Mouse (Mus musculus): Measurements from ENCODE around the gene Slc6a16.
A peak's percentile ranks its signal among the peaks of the same experiment; 100 is the strongest.

Slc6a16 gene

GRCm38 (mm10) chr7:45216442-45217183 is 24.3 kb upstream of the Slc6a16 start:
- DNase-seq (ENCODE audit: low read depth, low spot score), result peak; percentile 95

GRCm38 (mm10) chr7:45221680-45222079 is 19.2 kb upstream of the Slc6a16 start:
- no peak for DNase-seq (ENCODE audit: low read depth, low spot score)

GRCm38 (mm10) chr7:45224826-45225225 is 16.1 kb upstream of the Slc6a16 start:
- no peak for DNase-seq (ENCODE audit: low read depth, low spot score)

GRCm38 (mm10) chr7:45226421-45226820 is 14.5 kb upstream of the Slc6a16 start:
- no peak for DNase-seq (ENCODE audit: low read depth, low spot score)

- no peak for DNase-seq (ENCODE audit: low read depth, low spot score)
Observed at GRCm38 (mm10) chr7:45228548-45228947, 12.3 kb upstream of the Slc6a16 start.

- DNase-seq (ENCODE audit: low read depth, low spot score), result no peak
Observed at GRCm38 (mm10) chr7:45229046-45229445, 11.8 kb upstream of the Slc6a16 start.

- DNase-seq (ENCODE audit: low read depth, low spot score), result no peak
Observed at GRCm38 (mm10) chr7:45229459-45230203, 11.3 kb upstream of the Slc6a16 start.

GRCm38 (mm10) chr7:45231192-45231591 is 9.7 kb upstream of the Slc6a16 start:
- DNase-seq (ENCODE audit: low read depth, low spot score), result no peak

- no peak for DNase-seq (ENCODE audit: low read depth, low spot score)
Observed at GRCm38 (mm10) chr7:45231941-45232340, 8.9 kb upstream of the Slc6a16 start.

- DNase-seq (ENCODE audit: low read depth, low spot score), result no peak
Observed at GRCm38 (mm10) chr7:45232716-45233465, 8.0 kb upstream of the Slc6a16 start.

- DNase-seq (ENCODE audit: low read depth, low spot score), result no peak
Observed at GRCm38 (mm10) chr7:45233580-45234332, 7.1 kb upstream of the Slc6a16 start.

GRCm38 (mm10) chr7:45234333-45234841 is 6.5 kb upstream of the Slc6a16 start:
- DNase-seq (ENCODE audit: low read depth, low spot score), result peak; percentile 46

- peak; percentile 86 for DNase-seq (ENCODE audit: low read depth, low spot score)
Observed at GRCm38 (mm10) chr7:45234922-45235571, 5.8 kb upstream of the Slc6a16 start.

GRCm38 (mm10) chr7:45235656-45236180 is 5.2 kb upstream of the Slc6a16 start:
- DNase-seq (ENCODE audit: low read depth, low spot score), result peak; percentile 25

- DNase-seq (ENCODE audit: low read depth, low spot score), result no peak
Observed at GRCm38 (mm10) chr7:45237747-45238699, 2.9 kb upstream of the Slc6a16 start.

GRCm38 (mm10) chr7:45238723-45239496 is 2.0 kb upstream of the Slc6a16 start, which contains the start of gene Cd37:
TSS of gene Cd37 (minus strand) at chr7:45239115.
- no peak for DNase-seq (ENCODE audit: low read depth, low spot score)

- no peak for DNase-seq (ENCODE audit: low read depth, low spot score)
Observed at GRCm38 (mm10) chr7:45240109-45240508, 776 bp upstream of the Slc6a16 start.

GRCm38 (mm10) chr7:45241389-45241749 is 484 bp downstream of the Slc6a16 start:
- no peak for DNase-seq (ENCODE audit: low read depth, low spot score)

GRCm38 (mm10) chr7:45247666-45248065 is 6.8 kb downstream of the Slc6a16 start:
- DNase-seq (ENCODE audit: low read depth, low spot score), result no peak
